ENCODE assay signal across 21 mouse cellular contexts in genomic region chr11:35147818-35148445, GRCm38 (mm10). TPM values are rescaled to one million over a fixed set of nuclear protein-coding genes. Genes with fewer than 3 reads are reported as not detected.
DNase-seq lines count a peak whose midpoint lies in the region; ATAC-seq and TF ChIP-seq lines count a peak whose summit lies in the region.
"Had no signal": no experiment of that assay in that cellular context is flagged by ENCODE, and none has a peak within 500 bp of the region (broad histone marks: within the 10 kb centered on the region; RNA-seq: fewer than 3 reads in every experiment).

No protein-coding gene starts in this region.

- no peak overlapping the region for H3K27ac ChIP-seq in kidney, embryonic 14.5 days (ENCODE audit: low read depth, low read length)
- no peak overlapping the region for H3K27ac ChIP-seq in kidney, postnatal 0 days
- H3K27ac ChIP-seq: embryonic facial prominence, embryonic 10.5 days; heart, embryonic 10.5 days; hindbrain, embryonic 13.5 days; hindbrain, postnatal 0 days had no signal

- H3K9me3 ChIP-seq in kidney, embryonic 14.5 days (ENCODE audit: control insufficient read depth, low read length): no peaks in the 10 kb centered on the region
- no peaks in the 10 kb centered on the region for H3K9me3 ChIP-seq in kidney, postnatal 0 days (replicated peaks; ENCODE audit: low read length)
- H3K9me3 ChIP-seq: embryonic facial prominence, embryonic 10.5 days; heart, embryonic 10.5 days; hindbrain, embryonic 13.5 days had no signal

- H3K4me3 ChIP-seq in kidney, embryonic 14.5 days (ENCODE audit: low read length): no peak overlapping the region
- H3K4me3 ChIP-seq in kidney, postnatal 0 days (replicated peaks; ENCODE audit: low read depth, low read length): no peak overlapping the region
- H3K4me3 ChIP-seq: embryonic facial prominence, embryonic 10.5 days; heart, embryonic 10.5 days; hindbrain, embryonic 13.5 days had no signal

- no peak for ATAC-seq in kidney, embryonic 14.5 days (ENCODE audit: low FRiP score, low TSS enrichment)
- peak; percentile 37; the same call in 1 of the 2 replicates for ATAC-seq in kidney, postnatal 0 days (replicated peaks; ENCODE audit: low FRiP score, low read depth)
- ATAC-seq: forebrain, embryonic 14.5 days; hindbrain, postnatal 0 days had no signal

- 90% methylated on average over 11 of the region's 11 CpGs for WGBS in kidney, embryonic 14.5 days
- 84% methylated on average over 11 of the region's 11 CpGs for WGBS in kidney, postnatal 0 days

- no peak for TF ChIP-seq CTCF in kidney, postnatal 0 days (IDR thresholded peaks at IDR 0.05; ENCODE audit: low read depth)

- H3K4me1 ChIP-seq in kidney, embryonic 14.5 days (ENCODE audit: control insufficient read depth, insufficient read depth, low read length): 0 out of 2 replicates have a peak, but pooled peaks cover 13% of the 10 kb centered on the region
- H3K4me1 ChIP-seq in kidney, postnatal 0 days (replicated peaks; ENCODE audit: insufficient read depth, low read length): no peaks in the 10 kb centered on the region

- DNase-seq in kidney, adult 18-20 months: peak; percentile 28
- DNase-seq in kidney, adult 8-10 months: peak; percentile 65 to 72
- DNase-seq in kidney, postnatal 0 days (ENCODE audit: low spot score): no peak
- peak; percentile 58 to 67 for DNase-seq in kidney, postnatal 36 days
- no peak for DNase-seq in gastrocnemius, postnatal 25 days
- DNase-seq in gastrocnemius, postnatal 14 days: no peak
- DNase-seq: adrenal gland, adult 2 months; adrenal gland, postnatal 25 days; cerebellum, adult 11 months; cerebellum, adult 8-10 months; cerebellum, postnatal 14 days; gastrocnemius, postnatal 36 days; heart, adult 11 months; heart, postnatal 10 days had no signal

- H3K36me3 ChIP-seq in kidney, embryonic 14.5 days (ENCODE audit: control insufficient read depth, insufficient read depth, low read length): no peaks in the 10 kb centered on the region
- no peaks in the 10 kb centered on the region for H3K36me3 ChIP-seq in kidney, postnatal 0 days (ENCODE audit: insufficient read depth, low read length)
- H3K36me3 ChIP-seq: embryonic facial prominence, embryonic 10.5 days; heart, embryonic 10.5 days; hindbrain, embryonic 13.5 days had no signal

- no peak overlapping the region for H3K4me2 ChIP-seq in kidney, embryonic 14.5 days (replicated peaks; ENCODE audit: low read depth, low read length)
- no peak overlapping the region for H3K4me2 ChIP-seq in kidney, postnatal 0 days (ENCODE audit: low read length)
- H3K4me2 ChIP-seq: hindbrain, embryonic 13.5 days had no signal

- no peaks in the 10 kb centered on the region for H3K27me3 ChIP-seq in kidney, embryonic 14.5 days (ENCODE audit: control insufficient read depth, insufficient read depth, low read length)
- no peaks in the 10 kb centered on the region for H3K27me3 ChIP-seq in kidney, postnatal 0 days (ENCODE audit: insufficient read depth, low read length)

- H3K9ac ChIP-seq in kidney, embryonic 14.5 days (ENCODE audit: low read depth, low read length): no peak overlapping the region
- no peak overlapping the region for H3K9ac ChIP-seq in kidney, postnatal 0 days (ENCODE audit: low read depth, low read length)
- H3K9ac ChIP-seq: hindbrain, embryonic 13.5 days had no signal

- intact Hi-C loops in gastrocnemius, postnatal 14 days (cut with DNase I; ENCODE audit: low total_unique reads): no loop called here

RNA-seq across cellular contexts. Expression of gene Slit3, which starts 26.9 kb away (rescaled TPM):
- 20.4 and 21.5 TPM in 2 replicates for polyA plus RNA-seq in kidney, embryonic 14.5 days (2014; fragmentation: Nextera tagmentation; extraction: Ambion mirVana)
- 6.6 and 6.7 TPM in 2 replicates for polyA plus RNA-seq in kidney, postnatal 0 days (2015; fragmentation: Nextera tagmentation; extraction: Ambion mirVana)
- 10 to 100 TPM in 1 of 2 experiments, 1 to 10 TPM in 1; 9.5 to 13.2 TPM for total RNA-seq in gastrocnemius, postnatal 25 days (2021)
- total RNA-seq in gastrocnemius, postnatal 14 days (2021): 10 to 100 TPM; 11.0 to 12.1 TPM
- total RNA-seq: hematopoietic stem cell, adult 5-6 weeks had no signal

Comparison
In these comparisons a context has a peak if more than half of its experiments do, and no peak if none do; other contexts are left out.
1. DNase-seq: peak in kidney, adult 18-20 months (single experiment), kidney, adult 8-10 months (2 of 2) and kidney, postnatal 36 days (2 of 2); none in kidney, postnatal 0 days (single experiment), gastrocnemius, postnatal 25 days (single experiment) and gastrocnemius, postnatal 14 days (single experiment).